Mouse (Mus musculus) stomach, embryonic 16.5 days (tissue): ENCODE measurements around the gene Mthfd1. TPM values are rescaled to one million over a fixed set of nuclear protein-coding genes. Genes with fewer than 3 reads are reported as not detected.

Experiments used
- ATAC-seq: fragments of 200-750 bp; cut with Nextera tagmentation; 2 replicates; pipeline ENCODE4 v1.8.0; 2017; ENCODE audit warnings: moderate number of reproducible peaks, moderate TSS enrichment; ENCODE audit not compliant: insufficient read depth, low FRiP score
- H3K27ac ChIP-seq: fragments of 300-500 bp; sonication (generic); 2 replicates; pipeline ENCODE4 v1.5.1; 2014; ENCODE audit warnings: low read length
- H3K27me3 ChIP-seq: fragments of 300-500 bp; sonication (generic); 2 replicates; pipeline ENCODE4 v1.6.1; 2014; ENCODE audit warnings: low read length, control low read depth, mixed read lengths; ENCODE audit not compliant: control insufficient read depth, insufficient read depth
- H3K36me3 ChIP-seq: fragments of 300-500 bp; sonication (generic); 2 replicates; pipeline ENCODE4 v1.6.1; 2014; ENCODE audit warnings: low read length; ENCODE audit not compliant: control insufficient read depth, insufficient read depth
- H3K4me1 ChIP-seq: fragments of 300-500 bp; sonication (generic); 2 replicates; pipeline ENCODE4 v1.6.1; 2014; ENCODE audit warnings: low read length, control low read depth, mixed read lengths; ENCODE audit not compliant: control insufficient read depth, insufficient read depth
- H3K4me2 ChIP-seq: fragments of 300-500 bp; sonication (generic); 2 replicates; pipeline ENCODE4 v1.6.1; 2014; ENCODE audit warnings: low read depth, low read length, mixed read lengths
- H3K4me3 ChIP-seq: fragments of 300-500 bp; sonication (generic); replicated peaks from 2 replicates; pipeline ENCODE4 v1.5.1; 2014; ENCODE audit warnings: mild to moderate bottlenecking, low read length
- H3K9ac ChIP-seq: fragments of 300-500 bp; sonication (generic); 2 replicates; pipeline ENCODE4 v1.6.1; 2014; ENCODE audit warnings: low read length
- H3K9me3 ChIP-seq: fragments of 300-500 bp; sonication (generic); replicated peaks from 2 replicates; pipeline ENCODE4 v1.6.1; 2016; ENCODE audit warnings: low read length, control low read depth; ENCODE audit not compliant: control insufficient read depth
- WGBS: fragments of 180-500 bp; shearing (Covaris S2); extraction: QIAGEN DNeasy Blood & Tissue Kit; methylation state at CpG from one replicate; pipeline ENCODE4 v1.1.7; 2014; 5-methylcytosine and 5-hydroxymethylcytosine counted together
- polyA plus RNA-seq: library from polyadenylated mRNA; unstranded; fragments of >200 nt; fragmentation: Nextera tagmentation; extraction: Ambion mirVana; gene quantifications from 2 replicates; pipeline ENCODE4 v1.2.1, GENCODE M21; 2015

Mthfd1 gene
- polyA plus RNA-seq, 1 experiment from 2014 or later, result 82.4 TPM

DNA sequence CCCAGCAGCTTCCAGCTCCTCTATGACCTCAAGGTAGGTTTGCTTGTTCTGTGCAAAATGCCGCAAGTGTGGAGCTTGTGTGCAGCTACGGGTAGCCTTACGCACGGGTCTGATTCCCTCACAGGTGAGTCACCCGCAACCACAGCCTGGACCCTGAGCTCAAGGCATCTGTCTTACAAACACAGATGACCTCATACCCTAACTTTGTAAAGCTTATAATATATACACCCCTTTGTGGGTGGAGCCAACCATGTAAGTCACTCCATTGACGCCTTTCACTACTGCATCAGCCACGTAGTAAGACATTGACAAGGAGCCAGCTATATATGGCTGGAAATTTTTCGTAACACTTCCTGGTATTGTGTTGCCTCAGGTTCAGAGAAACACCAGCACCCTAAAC, 56.9 kb downstream of the Mthfd1 start:
- no peak overlapping the region for H3K4me2 ChIP-seq
- 0 out of 2 replicates have a peak, but pooled peaks cover 5% of the 10 kb centered on the region for H3K36me3 ChIP-seq
- WGBS, result 75% methylated on average over 8 of the region's 8 CpGs
- 0 out of 2 replicates have a peak, but pooled peaks cover 8% of the 10 kb centered on the region for H3K4me1 ChIP-seq
- H3K27me3 ChIP-seq, result no peaks in the 10 kb centered on the region
- H3K4me3 ChIP-seq, result no peak overlapping the region
- ATAC-seq, result peak; percentile 59; the same call in 1 of the 2 replicates
- 0 out of 2 replicates have a peak overlapping the region, but pooled peaks have one; percentile 19 for H3K27ac ChIP-seq
- no peak overlapping the region for H3K9ac ChIP-seq
- H3K9me3 ChIP-seq, result no peaks in the 10 kb centered on the region

GRCm38 (mm10) chr12:76318282-76319212, 63.4 kb downstream of the Mthfd1 start:
- Histone ChIP-seq H3K4me1 (peaks cover 10% of the 10 kb centered on the region; the same call in 1 of the 2 replicates), H3K27ac (peak overlapping the region; percentile 75), H3K36me3 (0 out of 2 replicates have a peak, but pooled peaks cover 5% of the 10 kb centered on the region), H3K4me3 (no peak overlapping the region), H3K27me3 (no peaks in the 10 kb centered on the region), H3K9me3 (no peaks in the 10 kb centered on the region), H3K4me2 (0 out of 2 replicates have a peak overlapping the region, but pooled peaks have one; percentile 9), H3K9ac (peak overlapping the region; percentile 23; the same call in 1 of the 2 replicates)
- peak; percentile 65 for ATAC-seq
- 17% methylated on average over 9 of the region's 9 CpGs for WGBS

DNA sequence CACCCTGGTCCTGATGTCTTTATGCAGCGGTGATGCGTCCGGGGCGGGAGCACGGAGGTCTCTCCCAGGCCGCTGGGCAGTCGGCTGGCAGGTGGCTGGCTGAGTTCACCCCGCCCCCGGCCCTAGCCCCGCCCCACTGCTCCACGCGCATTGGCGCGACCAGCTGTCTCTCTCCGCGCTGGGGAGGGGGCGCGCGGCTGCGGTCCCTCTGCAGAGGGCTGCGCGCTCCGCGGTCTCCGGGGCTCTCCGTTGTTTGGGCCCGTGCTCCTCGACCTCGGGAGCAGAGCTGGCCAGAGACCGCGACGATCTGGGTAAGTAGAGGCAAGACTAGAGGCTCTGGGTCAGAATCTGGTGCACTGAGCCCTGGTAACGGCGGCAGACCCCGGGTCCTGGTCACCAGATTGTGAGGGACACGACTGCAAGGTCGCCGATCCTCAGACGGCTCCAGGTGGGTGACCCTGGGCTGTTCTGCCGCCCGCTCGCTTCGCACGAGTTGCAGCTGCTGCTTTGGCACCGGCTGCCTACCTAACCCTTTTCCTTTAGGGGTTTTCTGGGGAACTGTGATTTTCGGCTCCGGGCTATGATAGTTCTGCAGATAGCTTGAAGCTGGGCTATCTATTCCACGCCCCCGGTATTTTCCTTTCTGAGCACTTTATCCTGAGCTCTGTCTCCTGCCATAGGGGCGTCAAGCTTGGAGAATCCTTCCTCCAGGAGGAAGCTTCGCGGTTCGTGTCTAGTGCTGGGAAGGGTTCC, 69.8 kb downstream of the Mthfd1 start, which contains the start of gene Akap5:
Gene Akap5 (plus strand): TSS at position 213 of the 753 bp plus-strand sequence.
- H3K9ac ChIP-seq, result peak within 1 kb of the TSS; percentile 73
- H3K9me3 ChIP-seq, result no peaks in the 10 kb centered on the region
- peaks cover 2% of the 10 kb centered on the region for H3K4me1 ChIP-seq
- H3K4me3 ChIP-seq, result peak within 1 kb of the TSS; percentile 66
- ATAC-seq, result peak; percentile 93
- no peaks in the 10 kb centered on the region for H3K27me3 ChIP-seq
- no peak within 1 kb of the TSS for H3K27ac ChIP-seq
- no peaks in the 10 kb centered on the region for H3K36me3 ChIP-seq
- peak within 1 kb of the TSS; percentile 98 for H3K4me2 ChIP-seq
- 2% methylated on average over 53 of the region's 53 CpGs for WGBS

- no peak overlapping the region for H3K4me2 ChIP-seq
- H3K27me3 ChIP-seq, result no peaks in the 10 kb centered on the region
- no peaks in the 10 kb centered on the region for H3K9me3 ChIP-seq
- H3K4me3 ChIP-seq, result no peak overlapping the region
- no peak for ATAC-seq
- H3K4me1 ChIP-seq, result peaks cover 2% of the 10 kb centered on the region
- H3K27ac ChIP-seq, result no peak overlapping the region
- no peaks in the 10 kb centered on the region for H3K36me3 ChIP-seq
- H3K9ac ChIP-seq, result no peak overlapping the region
- 90% methylated on average over 23 of the region's 23 CpGs for WGBS
These were observed 71.5 kb downstream of the Mthfd1 start for GRCm38 (mm10) chr12:76326437-76327220.

DNA sequence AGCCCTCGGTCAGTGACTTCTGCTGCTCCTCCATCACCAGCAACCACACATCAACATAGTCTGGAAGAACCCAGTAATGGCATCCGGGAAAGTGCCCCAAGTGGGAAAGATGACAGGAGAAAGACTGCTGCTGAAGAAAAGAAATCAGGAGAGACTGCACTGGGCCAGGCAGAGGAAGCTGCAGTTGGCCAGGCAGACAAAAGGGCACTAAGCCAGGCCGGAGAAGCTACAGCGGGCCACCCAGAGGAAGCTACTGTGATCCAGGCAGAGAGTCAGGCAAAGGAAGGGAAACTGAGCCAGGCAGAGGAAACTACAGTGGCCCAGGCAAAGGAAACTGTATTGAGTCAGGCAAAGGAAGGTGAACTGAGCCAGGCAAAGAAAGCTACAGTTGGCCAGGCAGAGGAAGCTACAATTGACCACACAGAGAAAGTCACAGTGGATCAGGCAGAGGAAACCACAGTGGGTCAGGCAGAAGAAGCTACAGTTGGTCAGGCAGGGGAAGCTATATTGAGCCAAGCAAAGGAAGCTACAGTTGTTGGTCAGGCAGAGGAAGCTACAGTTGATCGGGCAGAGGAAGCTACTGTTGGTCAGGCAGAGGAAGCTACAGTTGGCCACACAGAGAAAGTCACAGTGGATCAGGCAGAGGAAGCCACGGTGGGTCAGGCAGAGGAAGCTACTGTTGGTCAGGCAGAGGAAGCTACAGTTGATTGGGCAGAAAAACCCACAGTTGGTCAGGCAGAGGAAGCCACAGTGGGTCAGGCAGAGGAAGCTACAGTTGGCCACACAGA, 73.7 kb downstream of the Mthfd1 start:
- H3K4me1 ChIP-seq, result peaks cover 2% of the 10 kb centered on the region
- 82% methylated on average over 6 of the region's 6 CpGs for WGBS
- H3K4me3 ChIP-seq, result no peak overlapping the region
- H3K27me3 ChIP-seq, result no peaks in the 10 kb centered on the region
- no peaks in the 10 kb centered on the region for H3K9me3 ChIP-seq
- no peak overlapping the region for H3K27ac ChIP-seq
- H3K36me3 ChIP-seq, result no peaks in the 10 kb centered on the region
- ATAC-seq, result no peak
- no peak overlapping the region for H3K9ac ChIP-seq
- no peak overlapping the region for H3K4me2 ChIP-seq

DNA sequence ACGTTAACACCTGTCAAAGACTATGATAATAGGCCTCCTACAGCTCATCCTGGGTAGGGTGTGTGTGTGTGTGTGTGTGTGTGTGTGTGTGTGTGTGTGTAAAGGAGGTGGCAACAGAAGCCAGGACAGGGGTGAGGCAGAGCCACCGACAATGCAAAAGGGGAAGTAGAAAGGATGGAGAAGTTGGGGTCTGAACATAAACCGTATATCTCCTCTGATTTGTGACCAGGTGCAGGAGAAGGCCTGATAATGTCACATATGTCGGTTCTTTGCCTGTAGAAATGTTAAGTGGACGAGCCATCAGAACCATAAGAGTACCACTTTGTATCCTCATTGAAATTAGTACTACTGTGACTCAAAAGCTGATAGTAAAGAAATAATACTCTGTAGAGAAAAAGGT, 78.6 kb downstream of the Mthfd1 start:
- no peak overlapping the region for H3K9ac ChIP-seq
- H3K4me2 ChIP-seq, result no peak overlapping the region
- H3K4me3 ChIP-seq, result no peak overlapping the region
- no peaks in the 10 kb centered on the region for H3K9me3 ChIP-seq
- H3K27ac ChIP-seq, result no peak overlapping the region
- H3K4me1 ChIP-seq, result no peaks in the 10 kb centered on the region
- no peaks in the 10 kb centered on the region for H3K27me3 ChIP-seq
- H3K36me3 ChIP-seq, result no peaks in the 10 kb centered on the region
- ATAC-seq, result no peak
- 87% methylated on average over 5 of the region's 5 CpGs for WGBS

- H3K27me3 ChIP-seq, result no peaks in the 10 kb centered on the region
- no peak overlapping the region for H3K9ac ChIP-seq
- ATAC-seq, result no peak
- H3K4me3 ChIP-seq, result no peak overlapping the region
- no peak overlapping the region for H3K27ac ChIP-seq
- H3K4me2 ChIP-seq, result no peak overlapping the region
- no peaks in the 10 kb centered on the region for H3K36me3 ChIP-seq
- H3K9me3 ChIP-seq, result no peaks in the 10 kb centered on the region
- H3K4me1 ChIP-seq, result no peaks in the 10 kb centered on the region
- WGBS, result 77% methylated on average over 5 of the region's 5 CpGs
These were observed 80.5 kb downstream of the Mthfd1 start for GRCm38 (mm10) chr12:76335641-76336040.
